Mouse (Mus musculus): ENCODE measurements around the gene Gpr26.

- TF ChIP-seq CTCF (conservative IDR thresholded peaks at IDR 0.05; ENCODE audit: low read length) (no peak), POU5F1 (IDR thresholded peaks at IDR 0.05; ENCODE audit: borderline replicate concordance, low read length) (no peak)
Measured at GRCm38 (mm10) chr7:132005996-132006696, 39.9 kb downstream of the Gpr26 start.

Data from E14TG2a.4 (cell line).